Mouse (Mus musculus) ZHBTc4 (cell line): Measurements from ENCODE around the gene Cry1.

ENCODE experiments used
- DNase-seq: peaks from one replicate; pipeline ENCODE4 v3.0.0-alpha.2; 2011; ENCODE audit warnings: low read depth, low spot score

The Cry1 gene

DNA sequence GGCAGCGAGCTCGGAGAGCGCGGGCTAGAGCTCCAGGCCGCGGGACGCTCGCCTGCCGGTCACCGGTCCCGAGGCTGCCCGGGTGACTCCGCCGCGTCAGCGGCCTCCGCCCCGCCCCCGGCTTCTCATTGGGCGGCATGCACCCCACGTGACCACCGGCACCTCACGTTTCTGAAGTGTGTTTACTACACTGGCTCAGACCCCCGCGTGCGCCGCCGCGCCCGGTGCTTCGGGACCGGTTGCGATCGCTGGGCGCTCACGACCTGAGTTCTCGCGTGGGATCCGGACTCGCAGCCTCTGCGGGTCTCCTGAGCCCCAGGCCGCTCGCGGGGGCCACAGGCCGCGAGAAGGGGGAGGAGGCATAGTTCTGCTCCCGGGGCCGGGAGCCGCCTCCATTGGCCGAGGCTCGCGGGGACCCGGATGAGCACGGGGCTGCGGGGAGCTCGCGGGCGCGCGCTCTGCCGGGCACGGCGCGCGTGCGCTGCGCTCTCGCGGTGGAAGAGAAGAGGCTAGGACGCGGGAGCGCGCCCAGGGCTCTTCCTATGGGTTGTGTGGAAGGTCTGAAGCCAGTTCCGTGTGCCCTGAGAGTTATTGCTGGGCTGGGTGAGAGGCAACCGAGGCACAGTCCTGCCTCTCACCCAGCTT is at the start of gene Cry1:
Cry1 (minus strand) TSS at position 101 of the 645 bp plus-strand sequence.
- DNase-seq, result peak; percentile 98

DNA sequence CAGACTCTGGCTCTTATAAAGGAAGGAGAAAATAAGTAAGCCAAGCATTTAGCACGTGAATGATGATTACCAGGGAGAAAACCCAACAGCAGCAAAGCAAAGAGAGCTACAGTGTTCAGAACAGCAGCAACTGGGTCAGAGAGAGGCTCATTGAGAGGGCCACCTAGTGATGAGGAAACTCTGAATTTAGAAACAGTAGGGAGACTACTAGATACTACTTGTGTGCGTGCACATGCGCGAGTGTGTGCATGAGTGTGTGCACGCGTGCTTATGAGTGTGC is 36.8 kb upstream of the Cry1 start:
- DNase-seq, result no peak

DNA sequence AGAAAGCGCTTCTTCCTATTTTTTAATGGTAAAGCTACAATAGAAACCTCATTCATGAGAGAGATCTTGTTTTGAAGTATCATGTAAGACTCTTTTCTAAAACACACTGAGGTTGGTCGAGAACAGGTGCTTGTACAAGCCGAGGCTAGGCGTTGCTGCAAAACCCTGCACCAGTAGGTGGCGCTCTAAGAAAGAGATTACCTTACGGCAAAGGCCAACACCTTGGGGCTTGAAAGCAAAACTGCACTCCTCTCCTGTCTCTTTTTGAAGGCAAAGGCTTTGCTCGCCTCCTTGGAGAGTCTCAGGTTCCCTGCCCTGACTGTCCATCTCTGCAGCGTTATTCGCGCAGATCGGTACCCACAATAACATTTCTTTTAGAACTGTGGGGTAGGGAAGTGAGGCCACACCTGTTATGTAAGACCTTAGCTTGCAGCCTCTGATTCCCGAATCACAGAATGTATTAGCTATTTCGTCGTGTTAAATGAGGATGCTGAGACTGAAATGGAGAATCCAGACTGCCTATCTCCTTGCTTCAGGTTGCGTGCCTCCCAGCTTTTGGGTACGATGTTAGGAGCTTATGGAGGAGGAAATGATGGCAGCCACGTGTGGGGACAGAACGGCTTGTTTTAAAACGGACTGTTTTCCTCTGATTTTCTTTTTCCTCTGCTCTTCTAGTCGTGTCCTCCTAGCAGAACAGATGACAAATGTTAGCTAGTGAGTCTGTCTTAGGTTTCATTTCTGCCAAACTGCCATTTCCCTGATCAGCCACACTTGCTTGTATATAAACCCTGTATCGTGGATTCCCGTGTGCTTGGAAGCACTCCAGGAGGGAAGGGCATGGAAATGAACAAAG is 36.3 kb upstream of the Cry1 start:
- peak; percentile 89 for DNase-seq

DNA sequence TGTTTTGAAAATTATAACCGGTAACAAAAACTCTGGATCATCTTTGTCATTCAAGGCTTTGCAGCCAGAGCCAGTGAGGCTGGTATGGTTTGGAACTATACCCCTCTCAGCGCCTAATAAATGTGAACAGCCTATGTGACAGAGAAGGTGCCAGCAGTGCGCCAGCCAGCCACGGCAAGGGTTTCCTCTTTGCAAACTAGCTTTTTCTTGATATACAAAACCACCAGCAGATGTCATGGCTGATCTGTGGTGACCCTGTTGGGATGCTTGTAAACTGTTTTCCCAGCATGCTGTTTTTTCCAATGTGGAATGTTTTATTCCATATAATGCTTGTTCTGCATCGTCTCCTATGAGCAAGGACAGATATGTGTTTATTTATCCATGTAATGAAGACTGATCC is 30.0 kb upstream of the Cry1 start:
- peak; percentile 19 for DNase-seq

DNA sequence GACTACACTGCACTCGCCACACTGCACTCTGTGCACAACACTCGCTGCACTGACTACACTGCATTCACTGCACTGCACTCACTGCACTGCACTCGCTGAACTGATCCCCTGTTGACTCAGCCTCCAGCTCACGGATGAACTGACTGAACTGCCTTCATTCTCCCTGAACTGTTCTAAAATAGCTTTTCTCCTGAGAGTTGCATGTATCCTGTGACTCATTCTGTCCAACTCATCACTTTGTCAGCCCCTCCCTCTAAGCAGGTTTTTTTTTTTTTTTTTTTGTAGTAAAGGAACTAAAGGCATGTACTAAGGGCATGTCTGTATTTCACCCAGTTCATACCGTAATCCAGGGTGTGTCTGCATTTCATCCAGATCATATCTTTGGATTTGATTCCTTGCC is 26.8 kb upstream of the Cry1 start:
- no peak for DNase-seq

DNA sequence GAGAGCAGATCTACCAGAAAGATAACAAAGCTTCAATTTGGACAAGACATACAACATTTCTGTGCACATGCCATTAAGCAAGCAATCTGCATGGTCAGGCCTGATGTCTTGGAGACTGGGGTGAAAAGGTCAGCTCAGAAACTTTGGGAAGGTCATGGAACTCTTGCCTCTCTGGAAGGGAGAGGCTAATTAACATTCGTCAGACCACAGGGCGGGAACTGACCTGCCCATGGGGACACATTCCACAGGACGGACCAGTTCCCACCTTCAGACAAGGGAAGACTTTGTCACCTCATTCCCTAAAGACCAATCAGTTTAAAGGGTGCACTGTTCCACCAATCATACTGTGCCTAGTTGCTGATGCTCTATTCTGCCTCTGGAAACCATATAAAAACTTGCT is 25.3 kb upstream of the Cry1 start:
- peak; percentile 67 for DNase-seq

DNA sequence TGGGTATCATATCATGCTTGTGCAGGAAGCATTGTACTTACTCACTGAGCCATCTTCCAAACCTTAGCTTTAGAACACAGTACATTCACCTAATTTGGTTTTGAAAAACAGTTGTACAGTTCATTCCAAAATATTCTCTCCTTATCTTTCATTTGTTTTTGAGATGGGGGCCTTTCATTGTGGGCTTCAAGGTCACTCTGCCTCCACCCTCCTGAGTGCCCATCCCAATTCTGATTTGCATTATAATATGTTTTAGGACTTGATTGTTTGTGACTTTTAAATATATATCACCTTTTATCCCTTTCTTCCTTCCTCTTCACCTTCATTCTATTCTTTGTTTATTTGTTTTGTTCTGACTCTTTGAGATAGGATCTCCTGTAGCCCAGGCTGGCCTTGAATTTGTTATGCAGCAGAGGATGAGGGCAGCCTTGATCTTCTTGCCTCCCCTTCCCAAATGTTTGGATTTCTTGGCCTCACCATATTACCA is 24.3 kb upstream of the Cry1 start:
- DNase-seq, result peak; percentile 59

DNA sequence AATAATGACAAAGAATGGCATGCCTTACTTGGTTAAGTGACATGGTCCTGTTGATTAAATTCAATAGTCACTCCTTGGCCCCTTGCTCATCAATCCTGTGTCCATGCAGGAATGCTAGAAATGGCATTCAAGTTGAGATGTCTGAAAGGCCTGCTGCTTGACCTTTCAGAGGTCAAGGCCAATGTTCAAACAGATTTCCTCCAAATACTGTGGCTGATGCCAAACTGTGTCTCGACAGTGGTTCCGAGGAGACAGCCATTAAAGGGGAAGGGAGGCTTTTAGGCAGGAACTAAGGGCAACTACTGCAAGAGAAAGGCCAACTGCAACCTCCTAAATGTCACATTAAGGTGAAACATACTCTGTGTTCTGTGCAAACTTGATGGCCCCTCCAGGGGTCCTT is 20.5 kb upstream of the Cry1 start:
- DNase-seq, result peak; percentile 83

DNA sequence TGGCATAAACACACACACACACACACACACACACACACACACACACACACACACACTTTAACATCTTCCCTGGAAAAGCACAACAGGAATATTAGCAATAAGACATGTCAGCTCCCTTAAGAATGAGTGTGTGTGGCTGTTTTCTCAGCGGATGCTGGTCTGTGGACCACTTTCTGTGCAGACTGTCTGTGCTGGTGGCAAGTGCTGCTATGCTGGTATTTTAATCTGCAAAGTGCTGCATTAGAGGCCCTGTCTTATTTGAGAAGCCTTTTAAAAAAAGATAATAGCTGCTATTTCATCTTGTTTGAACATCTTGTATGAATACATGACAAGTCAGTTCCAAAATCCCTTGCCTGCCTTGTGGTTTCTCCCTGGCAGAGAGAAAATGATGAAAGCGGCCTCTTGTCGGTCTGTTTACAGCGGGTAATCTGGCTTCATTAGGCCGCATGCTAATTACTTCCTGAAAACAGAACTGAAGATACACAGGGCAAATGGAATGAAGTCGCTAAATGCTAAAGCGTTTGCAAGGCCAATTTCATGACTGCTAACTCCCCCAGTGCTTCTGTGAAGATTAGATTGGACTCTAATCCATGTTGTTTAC is 19.5 kb upstream of the Cry1 start:
- no peak for DNase-seq

DNA sequence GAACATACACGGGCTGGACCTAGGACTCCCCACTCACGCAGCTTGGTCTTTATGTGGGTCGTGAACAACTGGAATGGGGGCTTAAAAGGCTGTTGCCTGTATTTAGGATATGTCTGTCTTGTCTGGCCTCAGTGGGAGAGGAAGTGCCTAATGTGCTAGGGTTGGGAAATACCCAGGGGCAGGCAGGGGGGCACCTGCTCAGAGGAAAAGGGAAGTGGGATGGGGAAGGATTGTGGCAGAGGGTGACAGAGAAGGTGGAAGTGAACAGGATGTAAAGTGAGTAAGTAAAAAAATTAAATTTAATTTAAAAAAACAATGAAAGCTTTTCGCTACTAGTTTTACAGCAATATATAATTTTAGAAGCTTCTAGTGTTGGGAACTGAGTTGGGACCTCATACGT is 9.7 kb upstream of the Cry1 start:
- no peak for DNase-seq

DNA sequence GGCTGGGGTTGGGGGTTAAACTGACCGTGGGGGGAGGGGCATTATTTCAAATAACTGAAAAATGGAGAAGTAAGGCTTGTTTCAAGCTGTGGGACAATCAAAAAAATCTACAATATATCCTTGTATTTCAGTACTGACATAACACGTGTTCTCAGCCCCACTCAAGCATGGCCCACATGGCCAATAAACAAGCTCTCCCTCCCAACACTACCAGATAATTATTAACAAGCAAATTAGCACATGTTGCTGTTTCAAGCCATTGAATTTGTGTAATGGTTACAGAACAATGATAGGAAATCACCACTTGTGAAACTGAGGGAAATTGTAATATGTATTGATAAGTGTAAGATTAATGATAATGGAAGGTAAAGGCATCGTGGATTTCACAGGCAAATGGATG is 8.5 kb upstream of the Cry1 start:
- no peak for DNase-seq

DNA sequence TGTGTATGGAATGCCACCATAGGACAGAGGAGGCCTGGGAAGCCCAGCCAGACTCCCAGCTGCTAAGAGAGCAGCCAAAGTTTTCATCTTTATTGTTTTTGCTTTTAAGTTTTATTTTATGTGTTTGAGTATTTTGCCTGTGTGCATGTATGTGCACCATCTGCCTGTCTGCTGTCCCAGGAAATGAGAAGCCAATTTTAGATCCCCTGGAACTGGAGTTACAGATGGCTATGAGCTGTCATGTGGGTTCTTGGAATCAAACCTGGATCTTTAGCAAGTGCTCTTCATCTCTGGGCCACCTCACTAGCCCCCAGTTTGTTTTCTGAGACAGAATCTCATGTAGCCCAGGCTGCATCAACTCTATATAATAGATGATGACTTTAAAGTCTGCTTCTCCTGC is 5.8 kb upstream of the Cry1 start:
- no peak for DNase-seq

DNA sequence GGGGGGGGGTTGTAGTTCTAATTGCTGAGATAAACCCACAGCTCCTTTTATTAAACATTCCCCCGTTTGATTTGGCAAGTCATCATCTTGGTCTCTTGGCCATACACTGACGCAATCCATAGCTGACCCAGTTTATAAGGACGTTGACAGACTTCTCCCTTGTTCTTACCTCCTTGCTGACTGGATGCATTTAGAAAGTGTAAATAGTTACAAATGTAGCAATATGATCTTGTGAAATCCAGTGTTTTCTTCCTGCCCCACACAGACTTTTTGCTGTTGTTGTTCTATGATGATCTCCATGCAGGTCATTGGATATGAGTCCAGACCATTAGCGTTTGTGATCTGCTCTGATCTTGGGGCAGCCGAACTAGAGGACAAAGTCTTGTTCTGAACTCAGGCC is 5.1 kb upstream of the Cry1 start:
- no peak for DNase-seq

DNA sequence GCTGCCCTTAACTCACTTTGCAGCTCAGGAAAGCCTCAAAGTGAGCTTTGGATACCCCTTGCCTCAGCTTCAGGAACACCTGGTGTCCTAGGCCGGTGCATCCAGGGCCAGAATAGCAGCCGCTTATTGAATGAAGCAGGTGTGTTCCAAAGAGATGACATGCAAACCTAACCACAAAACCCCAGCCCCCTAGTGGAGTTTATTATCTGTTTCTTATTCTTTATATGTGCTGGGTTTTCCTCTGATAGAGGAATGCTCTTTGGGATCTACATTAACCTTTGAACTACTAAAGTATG is 1.6 kb upstream of the Cry1 start:
- no peak for DNase-seq

DNA sequence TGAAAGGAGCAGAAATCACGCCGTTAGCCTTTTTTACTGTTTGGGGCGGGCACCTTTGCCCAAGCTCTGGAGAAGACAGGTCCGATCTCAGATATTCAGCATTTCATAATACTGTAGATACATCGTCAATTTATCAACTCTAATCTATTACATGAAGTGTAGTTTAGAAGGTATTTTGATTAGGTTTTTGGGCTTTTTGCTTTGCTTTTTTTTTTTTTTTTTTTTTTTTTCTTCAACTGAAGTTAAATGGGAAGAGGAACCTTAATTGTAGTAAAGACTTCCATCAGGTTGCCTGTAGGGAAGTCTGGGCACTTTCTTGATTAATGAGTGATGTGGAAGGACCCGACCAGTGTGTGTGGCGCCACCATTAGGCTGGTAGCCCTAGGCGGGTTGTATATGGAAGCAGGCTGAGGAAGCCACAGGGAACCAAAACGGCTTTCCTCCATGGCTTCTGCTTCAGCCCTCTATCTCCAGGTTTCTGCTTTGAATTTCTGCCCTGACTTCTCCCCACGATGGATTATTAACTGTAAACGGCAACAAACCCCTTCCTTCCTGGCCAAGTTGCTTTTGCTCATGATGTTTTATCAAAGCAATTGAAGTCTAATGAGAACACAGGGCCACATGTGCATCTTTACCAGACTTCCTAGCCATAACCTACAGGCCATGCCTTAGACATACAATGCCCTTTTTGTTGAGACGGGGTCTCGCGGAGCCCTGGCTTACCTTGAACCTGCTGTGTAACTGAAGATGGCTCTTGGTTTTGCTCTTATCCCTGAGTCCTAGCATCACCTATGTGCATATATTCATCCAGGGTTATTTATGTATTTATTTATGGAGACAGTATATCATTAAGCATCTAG is 1.0 kb upstream of the Cry1 start:
- peak; percentile 29 for DNase-seq

DNA sequence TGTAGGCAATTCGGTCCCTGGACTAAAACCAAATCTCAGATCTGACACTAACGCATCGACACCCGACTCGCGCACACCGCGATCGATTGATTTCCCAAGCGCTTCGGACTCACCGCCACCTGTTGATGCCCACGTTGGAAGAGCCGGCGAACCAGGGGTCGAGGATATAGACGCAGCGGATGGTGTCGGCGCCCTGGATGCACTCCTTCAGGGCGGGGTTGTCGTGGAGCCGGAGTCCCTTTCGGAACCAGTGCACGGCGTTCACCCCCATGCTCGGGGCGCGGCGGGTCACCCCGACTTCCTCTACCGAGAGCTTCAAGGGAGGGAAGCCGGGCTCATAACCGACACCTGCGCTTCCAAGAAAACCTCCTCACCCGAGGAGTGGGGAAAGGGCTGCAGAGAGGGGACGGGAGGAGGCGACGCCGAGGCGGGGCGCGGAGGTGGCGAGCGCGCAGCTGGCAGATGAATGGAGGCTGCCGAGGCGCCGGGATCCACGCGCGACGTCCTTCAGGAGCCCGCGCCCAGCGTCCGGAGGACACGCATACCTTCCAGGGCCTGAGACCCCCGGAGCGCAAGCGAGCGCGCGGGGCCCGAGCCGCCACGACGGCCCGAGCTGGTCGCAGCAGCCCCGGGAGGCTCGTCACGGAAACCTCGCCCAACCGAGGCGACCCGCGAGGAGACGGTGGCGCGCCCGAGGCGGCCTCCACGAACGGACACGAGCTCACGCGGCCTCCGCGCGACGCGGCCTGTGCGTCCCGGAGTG is 482 bp downstream of the Cry1 start:
- DNase-seq, result peak; percentile 65

DNA sequence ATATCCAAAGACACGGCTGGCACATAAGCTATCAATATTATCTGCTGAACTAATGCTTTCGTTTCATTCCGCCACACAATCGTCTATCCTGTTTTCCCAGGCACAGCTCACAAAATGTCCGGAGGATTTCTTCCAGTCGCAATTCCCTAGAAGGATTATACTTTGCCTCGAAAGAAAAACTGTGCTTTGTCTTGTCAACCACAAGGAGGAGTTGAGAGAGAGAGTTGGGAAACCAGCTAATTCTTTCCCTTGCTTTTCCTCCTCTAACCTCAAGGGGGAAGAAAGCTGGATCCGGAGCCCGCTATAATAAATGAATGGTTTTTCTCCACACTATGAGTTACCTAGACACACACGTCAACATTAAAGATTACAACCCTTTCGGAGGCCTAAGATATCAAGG is 1.2 kb downstream of the Cry1 start:
- peak; percentile 87 for DNase-seq

DNA sequence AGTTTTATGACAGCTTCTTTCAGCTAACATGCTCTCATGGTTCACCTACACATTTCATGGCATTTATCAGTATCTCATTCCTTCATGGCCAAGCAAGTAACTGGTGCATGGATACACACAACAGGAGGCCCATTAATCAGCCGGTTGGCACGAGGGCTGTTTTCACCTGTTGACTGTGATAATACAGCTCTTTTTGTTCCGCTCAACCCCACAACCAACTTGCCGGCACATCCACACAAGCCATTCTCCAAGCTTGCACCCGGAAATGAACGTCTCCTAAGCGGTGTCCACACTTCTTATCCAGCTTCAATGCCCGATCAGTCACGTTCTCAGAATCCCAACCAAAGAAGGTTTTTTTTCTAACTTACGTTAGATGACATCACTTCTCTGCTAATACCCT is 2.1 kb downstream of the Cry1 start:
- DNase-seq, result no peak

DNA sequence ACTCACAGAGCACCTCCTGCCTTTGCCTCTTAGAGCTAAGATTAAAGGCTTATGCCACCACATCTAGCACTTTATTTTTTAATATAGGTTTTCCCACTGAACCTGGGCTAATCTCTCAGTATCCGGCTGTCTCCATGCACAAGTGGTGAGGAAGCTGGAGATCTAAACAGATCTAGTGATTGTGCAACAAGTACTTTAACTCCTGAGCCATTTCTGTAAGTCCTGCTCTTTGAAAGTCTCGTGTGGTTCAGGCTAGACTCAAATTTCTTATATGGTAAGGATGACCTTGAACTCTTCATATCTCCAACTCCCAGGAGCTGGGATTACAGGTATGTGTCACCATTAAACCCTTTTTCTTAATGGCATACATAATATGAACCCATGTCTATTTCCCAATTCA is 8.2 kb downstream of the Cry1 start:
- no peak for DNase-seq

DNA sequence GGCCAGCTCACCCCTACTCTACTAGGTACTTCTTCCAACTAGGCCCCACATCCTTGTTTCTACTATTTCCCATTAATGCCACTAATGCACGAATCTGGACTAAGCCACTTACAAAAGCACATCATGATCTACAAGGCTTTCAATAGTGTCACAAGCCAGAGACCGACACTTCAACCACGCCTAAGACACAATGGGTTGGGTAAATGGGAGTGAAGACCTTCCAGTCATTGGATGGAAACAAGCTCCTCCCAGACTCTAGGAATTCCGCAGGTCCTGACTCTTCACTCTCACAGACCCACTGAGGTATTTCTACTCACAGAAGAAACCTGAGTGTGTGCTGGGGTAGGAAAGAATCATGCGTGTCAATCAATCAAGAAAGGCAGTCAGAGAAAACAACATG is 19.6 kb downstream of the Cry1 start:
- DNase-seq, result peak; percentile 79

DNA sequence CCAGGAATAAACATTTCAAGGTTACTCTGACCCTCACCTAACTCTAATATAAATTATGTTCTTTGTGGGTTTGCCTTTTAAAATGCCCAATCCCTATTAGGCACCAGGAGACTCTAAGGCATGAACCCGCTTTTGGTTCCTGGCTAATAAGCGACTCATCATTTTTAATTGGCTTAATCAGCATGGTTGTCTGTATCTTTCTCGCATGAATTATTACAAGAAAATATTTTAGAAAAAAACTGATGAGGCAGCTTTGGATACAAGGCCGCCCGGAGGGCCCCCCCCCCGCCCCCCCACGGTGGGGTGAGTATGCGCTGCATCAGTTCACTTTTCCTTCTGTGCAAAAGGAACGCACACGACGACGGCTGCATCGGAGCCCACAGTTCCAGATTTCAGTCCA is 20.1 kb downstream of the Cry1 start:
- no peak for DNase-seq
